Mouse (Mus musculus) heart, embryonic 13.5 days (tissue): ENCODE data around the gene Nup35. TPM values are rescaled to one million over a fixed set of nuclear protein-coding genes. Genes with fewer than 3 reads are reported as not detected.

ENCODE experiments used
- ATAC-seq: fragments of 200-750 bp; cut with Nextera tagmentation; 2 replicates; pipeline ENCODE4 v1.8.0; 2017; ENCODE audit warnings: moderate TSS enrichment; ENCODE audit not compliant: insufficient number of reproducible peaks, low FRiP score, low TSS enrichment; ENCODE audit errors: extremely low read depth
- H3K27ac ChIP-seq: fragments of 300-500 bp; sonication (generic); replicated peaks from 2 replicates; pipeline ENCODE4 v1.5.1; 2015; ENCODE audit warnings: moderate library complexity, mild to moderate bottlenecking, inconsistent platforms
- H3K27me3 ChIP-seq: fragments of 300-500 bp; sonication (generic); replicated peaks from 2 replicates; pipeline ENCODE4 v1.6.1; 2015; ENCODE audit warnings: mild to moderate bottlenecking, inconsistent platforms
- H3K36me3 ChIP-seq: fragments of 300-500 bp; sonication (generic); 2 replicates; pipeline ENCODE4 v1.6.1; 2015; ENCODE audit warnings: mild to moderate bottlenecking, inconsistent platforms
- H3K4me1 ChIP-seq: fragments of 300-500 bp; sonication (generic); 2 replicates; pipeline ENCODE4 v1.6.1; 2015; ENCODE audit warnings: inconsistent platforms
- H3K4me2 ChIP-seq: fragments of 300-500 bp; sonication (generic); 2 replicates; pipeline ENCODE4 v1.6.1; 2015; ENCODE audit warnings: inconsistent platforms, mild to moderate bottlenecking, moderate library complexity
- H3K4me3 ChIP-seq: fragments of 300-500 bp; sonication (generic); 2 replicates; pipeline ENCODE4 v1.5.1; 2015; ENCODE audit warnings: moderate library complexity, mild to moderate bottlenecking, inconsistent platforms
- H3K9ac ChIP-seq: fragments of 300-500 bp; sonication (generic); 2 replicates; pipeline ENCODE4 v1.6.1; 2015; ENCODE audit warnings: inconsistent platforms, mild to moderate bottlenecking, moderate library complexity
- H3K9me3 ChIP-seq: fragments of 300-500 bp; sonication (generic); 2 replicates; pipeline ENCODE4 v1.6.1; 2016; ENCODE audit warnings: inconsistent platforms
- WGBS: fragments of 180-500 bp; shearing (Covaris S2); methylation state at CpG from one replicate; pipeline ENCODE4 v1.1.7; 2015; ENCODE audit warnings: mixed read lengths; 5-methylcytosine and 5-hydroxymethylcytosine counted together
- polyA plus RNA-seq: library from polyadenylated mRNA; unstranded; fragments of >200 nt; fragmentation: Nextera tagmentation; extraction: Ambion mirVana; gene quantifications from 2 replicates; pipeline ENCODE4 v1.2.1, GENCODE M21; 2015

The Nup35 gene
- 23.5 and 24.8 TPM in 2 replicates for polyA plus RNA-seq

- peak within 1 kb of the TSS; percentile 70 for H3K27ac ChIP-seq
- no peaks in the 10 kb centered on the region for H3K9me3 ChIP-seq
- H3K4me3 ChIP-seq = peak within 1 kb of the TSS; percentile 77
- ATAC-seq = peak; percentile 93
- peaks cover 14% of the 10 kb centered on the region for H3K4me1 ChIP-seq
- WGBS = 2% methylated on average over 21 of the region's 21 CpGs
- 0 out of 2 replicates have a peak, but pooled peaks cover 3% of the 10 kb centered on the region for H3K36me3 ChIP-seq
- H3K27me3 ChIP-seq = no peaks in the 10 kb centered on the region
- peak within 1 kb of the TSS; percentile 89 for H3K9ac ChIP-seq
- H3K4me2 ChIP-seq = peak within 1 kb of the TSS; percentile 84
Observed at GRCm38 (mm10) chr2:80616854-80617737, at the start of gene Nup35, which contains the start of gene Dusp19. TSS of gene Nup35 (plus strand) at chr2:80617236. TSS of gene Dusp19 (plus strand) at chr2:80617045.

- no peak for ATAC-seq
- H3K4me1 ChIP-seq = peaks cover 13% of the 10 kb centered on the region
- no peak overlapping the region for H3K4me3 ChIP-seq
- 86% methylated on average over 4 of the region's 4 CpGs for WGBS
- no peak overlapping the region for H3K27ac ChIP-seq
- H3K27me3 ChIP-seq = no peaks in the 10 kb centered on the region
- H3K9ac ChIP-seq = no peak overlapping the region
- no peaks in the 10 kb centered on the region for H3K9me3 ChIP-seq
- no peak overlapping the region for H3K4me2 ChIP-seq
- peaks cover 22% of the 10 kb centered on the region for H3K36me3 ChIP-seq
Observed at GRCm38 (mm10) chr2:80567411-80567810, 49.6 kb upstream of the Nup35 start.

- Histone ChIP-seq H3K27me3 (no peaks in the 10 kb centered on the region), H3K9ac (no peak overlapping the region)
- WGBS = 66% methylated on average over 4 of the region's 4 CpGs
Observed at GRCm38 (mm10) chr2:80570656-80571055, 46.4 kb upstream of the Nup35 start.

GRCm38 (mm10) chr2:80577286-80577685, 39.8 kb upstream of the Nup35 start:
- Histone ChIP-seq H3K4me2 (no peak overlapping the region), H3K4me3 (no peak overlapping the region), H3K9ac (no peak overlapping the region), H3K27me3 (no peaks in the 10 kb centered on the region), H3K27ac (no peak overlapping the region), H3K9me3 (no peaks in the 10 kb centered on the region), H3K4me1 (peaks cover 34% of the 10 kb centered on the region), H3K36me3 (no peaks in the 10 kb centered on the region)
- no peak for ATAC-seq
- 83% methylated on average over 1 of the region's 1 CpGs for WGBS

More at GRCm38 (mm10) chr2:80570656-80571055, 46.4 kb upstream of the Nup35 start:
- no peak overlapping the region for H3K4me3 ChIP-seq
- peaks cover 7% of the 10 kb centered on the region for H3K4me1 ChIP-seq
- ATAC-seq = no peak
- H3K27ac ChIP-seq = no peak overlapping the region
- H3K4me2 ChIP-seq = no peak overlapping the region
- peaks cover 15% of the 10 kb centered on the region for H3K36me3 ChIP-seq
- H3K9me3 ChIP-seq = no peaks in the 10 kb centered on the region

- H3K36me3 ChIP-seq = no peaks in the 10 kb centered on the region
- H3K4me1 ChIP-seq = peaks cover 34% of the 10 kb centered on the region
- WGBS = 38% methylated on average over 6 of the region's 6 CpGs
- H3K9me3 ChIP-seq = 0 out of 2 replicates have a peak, but pooled peaks cover 6% of the 10 kb centered on the region
- peak overlapping the region; percentile 71 for H3K9ac ChIP-seq
- H3K27me3 ChIP-seq = no peaks in the 10 kb centered on the region
- peak overlapping the region; percentile 84 for H3K4me2 ChIP-seq
- peak overlapping the region; percentile 97 for H3K4me3 ChIP-seq
- ATAC-seq = no peak
- no peak overlapping the region; the same call in 1 of the 2 replicates for H3K27ac ChIP-seq
Observed at GRCm38 (mm10) chr2:80579253-80579891, 37.7 kb upstream of the Nup35 start.

- H3K27ac ChIP-seq = peak overlapping the region; percentile 99
- peak overlapping the region; percentile 97 for H3K4me3 ChIP-seq
- H3K9ac ChIP-seq = peak overlapping the region; percentile 99
- WGBS = under 1% methylated on average over 60 of the region's 65 CpGs
- no peaks in the 10 kb centered on the region for H3K27me3 ChIP-seq
- no peaks in the 10 kb centered on the region for H3K36me3 ChIP-seq
- H3K4me2 ChIP-seq = peak overlapping the region; percentile 84
- H3K9me3 ChIP-seq = 0 out of 2 replicates have a peak, but pooled peaks cover 6% of the 10 kb centered on the region
- ATAC-seq = peak; percentile 64
- H3K4me1 ChIP-seq = peaks cover 34% of the 10 kb centered on the region
Observed at GRCm38 (mm10) chr2:80580311-80580961, 36.6 kb upstream of the Nup35 start.

GRCm38 (mm10) chr2:80581043-80581711, 35.9 kb upstream of the Nup35 start, which contains the start of gene Nckap1:
TSS of gene Nckap1 (minus strand) at chr2:80581380.
- H3K4me2 ChIP-seq = peak within 1 kb of the TSS; percentile 84
- peaks cover 30% of the 10 kb centered on the region for H3K4me1 ChIP-seq
- H3K27ac ChIP-seq = peak within 1 kb of the TSS; percentile 99
- 0 out of 2 replicates have a peak, but pooled peaks cover 6% of the 10 kb centered on the region for H3K9me3 ChIP-seq
- H3K27me3 ChIP-seq = no peaks in the 10 kb centered on the region
- peak within 1 kb of the TSS; percentile 97 for H3K4me3 ChIP-seq
- peak; percentile 90 for ATAC-seq
- H3K36me3 ChIP-seq = no peaks in the 10 kb centered on the region
- H3K9ac ChIP-seq = peak within 1 kb of the TSS; percentile 99
- under 1% methylated on average over 72 of the region's 88 CpGs for WGBS

- WGBS = 87% methylated on average over 3 of the region's 3 CpGs
- H3K27me3 ChIP-seq = no peaks in the 10 kb centered on the region
- ATAC-seq = no peak
Observed at GRCm38 (mm10) chr2:80582356-80582755, 34.7 kb upstream of the Nup35 start.

GRCm38 (mm10) chr2:80594215-80594918, 22.7 kb upstream of the Nup35 start:
- no peaks in the 10 kb centered on the region for H3K9me3 ChIP-seq
- 69% methylated on average over 4 of the region's 4 CpGs for WGBS
- no peaks in the 10 kb centered on the region for H3K4me1 ChIP-seq
- ATAC-seq = no peak
- H3K27ac ChIP-seq = no peak overlapping the region
- H3K4me3 ChIP-seq = no peak overlapping the region
- no peak overlapping the region for H3K4me2 ChIP-seq
- H3K9ac ChIP-seq = no peak overlapping the region
- H3K36me3 ChIP-seq = no peaks in the 10 kb centered on the region
- H3K27me3 ChIP-seq = no peaks in the 10 kb centered on the region

More at GRCm38 (mm10) chr2:80582356-80582755, 34.7 kb upstream of the Nup35 start:
- no peaks in the 10 kb centered on the region for H3K36me3 ChIP-seq
- no peak overlapping the region for H3K27ac ChIP-seq
- H3K4me2 ChIP-seq = no peak overlapping the region
- no peak overlapping the region for H3K4me3 ChIP-seq
- H3K9me3 ChIP-seq = 0 out of 2 replicates have a peak, but pooled peaks cover 6% of the 10 kb centered on the region
- no peak overlapping the region for H3K9ac ChIP-seq
- peaks cover 22% of the 10 kb centered on the region for H3K4me1 ChIP-seq

- WGBS = 65% methylated on average over 5 of the region's 5 CpGs
- Histone ChIP-seq H3K4me1 (no peaks in the 10 kb centered on the region), H3K27me3 (no peaks in the 10 kb centered on the region), H3K4me3 (no peak overlapping the region), H3K27ac (no peak overlapping the region), H3K4me2 (no peak overlapping the region), H3K9ac (no peak overlapping the region), H3K9me3 (no peaks in the 10 kb centered on the region), H3K36me3 (no peaks in the 10 kb centered on the region)
- no peak for ATAC-seq
Observed at GRCm38 (mm10) chr2:80596960-80597359, 20.1 kb upstream of the Nup35 start.
